Mouse (Mus musculus) CH12.LX (cell line): Measurements from ENCODE around the gene Ugt1a6a. TPM values are rescaled to one million over a fixed set of nuclear protein-coding genes. Genes with fewer than 3 reads are reported as not detected.

ENCODE experiments used
- DNase-seq: peaks from one replicate; pipeline ENCODE4 v3.0.0-alpha.2; 2013; ENCODE audit errors: extremely low read depth
- H3K27ac ChIP-seq: 2 replicates; pipeline ENCODE4 v1.5.1; 2012; ENCODE audit warnings: low read depth, mild to moderate bottlenecking, control low read depth, moderate library complexity; ENCODE audit not compliant: insufficient read depth
- H3K27me3 ChIP-seq: replicated peaks from 2 replicates; pipeline ENCODE3; 2012; ENCODE audit warnings: inconsistent platforms
- H3K36me3 ChIP-seq, 2 experiments: replicated peaks in 1 of 2; 2 replicates each; pipeline versions ENCODE3 to v1.6.1; 2012; ENCODE audit warnings: inconsistent platforms in 1 of 2, low read length in 1 of 2, mild to moderate bottlenecking in 1 of 2, mixed read lengths in 1 of 2, moderate library complexity in 1 of 2; ENCODE audit not compliant: control insufficient read depth in 1 of 2, insufficient read depth in 1 of 2
- H3K4me1 ChIP-seq, 2 experiments: 2 replicates each; pipeline ENCODE4 v1.6.1; 2012; ENCODE audit warnings: inconsistent platforms in 1 of 2, moderate library complexity in 1 of 2; ENCODE audit not compliant: insufficient read depth in 2 of 2, control insufficient read depth in 1 of 2
- H3K4me2 ChIP-seq: 2 replicates; pipeline ENCODE4 v1.6.1; 2012; ENCODE audit warnings: low read depth, mild to moderate bottlenecking, control low read depth; ENCODE audit not compliant: poor library complexity, insufficient read depth, severe bottlenecking
- H3K4me3 ChIP-seq, 3 experiments: fragments of 150-350 bp in 1 of 3; sonication (generic) in 1 of 3; replicated peaks in 1 of 3; 2 replicates each; pipeline versions ENCODE3 to v1.5.1; 2011 to 2012; ENCODE audit warnings: low read depth in 2 of 3, low read length in 2 of 3, mild to moderate bottlenecking in 2 of 3, moderate library complexity in 2 of 3, control low read depth in 1 of 3, improper control_type of control experiment in 1 of 3, inconsistent platforms in 1 of 3, mixed read lengths in 1 of 3; ENCODE audit not compliant: poor library complexity in 1 of 3
- H3K79me2 ChIP-seq: replicated peaks from 2 replicates; pipeline ENCODE4 v1.6.1; 2012; ENCODE audit warnings: mild to moderate bottlenecking, moderate library complexity; ENCODE audit not compliant: control insufficient read depth, poor library complexity, insufficient read depth, severe bottlenecking; ENCODE audit errors: extremely low read depth
- H3K9ac ChIP-seq: 2 replicates; pipeline ENCODE4 v1.6.1; 2012; ENCODE audit warnings: low read depth, mild to moderate bottlenecking, control low read depth, moderate library complexity; ENCODE audit not compliant: insufficient read depth
- H3K9me3 ChIP-seq: replicated peaks from 2 replicates; pipeline ENCODE3; 2012; ENCODE audit warnings: low read length, inconsistent platforms, mixed read lengths
- CHD1 ChIP-seq: IDR thresholded peaks from 2 replicates; pipeline ENCODE4 v1.6.1; 2012; ENCODE audit warnings: low read depth, low read length, improper control_type of control experiment, inconsistent platforms
- CHD2 ChIP-seq: IDR thresholded peaks from 2 replicates; pipeline ENCODE4 v1.6.1; 2011; ENCODE audit warnings: low read length, improper control_type of control experiment
- E2F4 ChIP-seq: IDR thresholded peaks from 2 replicates; pipeline ENCODE4 v1.6.1; 2011; ENCODE audit warnings: low read depth, low read length, improper control_type of control experiment; ENCODE audit not compliant: insufficient replicate concordance
- EP300 ChIP-seq: IDR thresholded peaks from 2 replicates; pipeline ENCODE4 v1.6.1; 2011; ENCODE audit warnings: low read length, improper control_type of control experiment
- GABPA ChIP-seq: IDR thresholded peaks from 2 replicates; pipeline ENCODE4 v1.6.1; 2012; ENCODE audit warnings: low read depth, low read length, improper control_type of control experiment, inconsistent platforms; ENCODE audit not compliant: insufficient replicate concordance
- HCFC1 ChIP-seq: IDR thresholded peaks from 2 replicates; pipeline ENCODE4 v1.6.1; 2012; ENCODE audit warnings: low read depth, mild to moderate bottlenecking, inconsistent platforms, low read length, improper control_type of control experiment
- IRF4 ChIP-seq: IDR thresholded peaks from 2 replicates; pipeline ENCODE4 v1.6.1; 2014; ENCODE audit warnings: low read depth, mild to moderate bottlenecking, inconsistent platforms, low read length, improper control_type of control experiment
- JUND ChIP-seq: conservative IDR thresholded peaks from 2 replicates; pipeline ENCODE4 v1.6.1; 2011; ENCODE audit warnings: low read depth, low read length, improper control_type of control experiment
- MAZ ChIP-seq: IDR thresholded peaks from 2 replicates; pipeline ENCODE4 v1.6.1; 2012; ENCODE audit warnings: low read depth, mild to moderate bottlenecking, inconsistent platforms, low read length, improper control_type of control experiment, moderate library complexity
- MEF2A ChIP-seq: IDR thresholded peaks from 2 replicates; pipeline ENCODE4 v1.6.1; 2014; ENCODE audit warnings: low read depth, mild to moderate bottlenecking, inconsistent platforms, low read length, improper control_type of control experiment, borderline replicate concordance
- NRF1 ChIP-seq: IDR thresholded peaks from 2 replicates; pipeline ENCODE4 v1.6.1; 2014; ENCODE audit warnings: low read depth, mild to moderate bottlenecking, inconsistent platforms, low read length, improper control_type of control experiment, moderate library complexity
- POLR2AphosphoS2 ChIP-seq: IDR thresholded peaks from 2 replicates; pipeline ENCODE4 v1.6.1; 2011; ENCODE audit warnings: low read depth, low read length, improper control_type of control experiment
- SMC3 ChIP-seq: IDR thresholded peaks from 2 replicates; pipeline ENCODE4 v1.6.1; 2011; ENCODE audit warnings: low read depth, low read length, improper control_type of control experiment
- TBP ChIP-seq: conservative IDR thresholded peaks from 2 replicates; pipeline ENCODE4 v1.6.1; 2011; ENCODE audit warnings: low read depth, low read length, improper control_type of control experiment
- UBTF ChIP-seq: IDR thresholded peaks from 2 replicates; pipeline ENCODE4 v1.6.1; 2012; ENCODE audit warnings: low read depth, mild to moderate bottlenecking, inconsistent platforms, low read length, improper control_type of control experiment, moderate library complexity
- USF1 ChIP-seq: IDR thresholded peaks from 2 replicates; pipeline ENCODE4 v1.6.1; 2014; ENCODE audit warnings: low read depth, mild to moderate bottlenecking, inconsistent platforms, low read length, improper control_type of control experiment
- ZKSCAN1 ChIP-seq: IDR thresholded peaks from 2 replicates; pipeline ENCODE4 v1.6.1; 2012; ENCODE audit warnings: low read depth, inconsistent platforms, low read length, improper control_type of control experiment, borderline replicate concordance
- dilution Hi-C: fragments of 300-500 bp; cut with MboI; formaldehyde crosslinking; loops from 2 replicates; pipeline ENCODE4 v1.14.3; 2020; ENCODE audit warnings: low sequenced_read_pairs; ENCODE audit not compliant: extremely low pct_unique_long_range_greater_than_20kb, extremely low pct_ligation_motif_present
- in situ Hi-C: fragments of 300-500 bp; cut with MboI; formaldehyde crosslinking; loops from 3 replicates; pipeline ENCODE4 v1.14.3; 2019; ENCODE audit warnings: low sequenced_read_pairs, low pct_ligation_motif_present, low pct_unique_long_range_greater_than_20kb, mixed read lengths
- polyA plus RNA-seq: library from polyadenylated mRNA; unstranded; fragments of >175 nt; gene quantifications from 2 replicates; pipeline ENCODE4 v1.2.1, GENCODE M21; 2012; ENCODE audit warnings: low read depth; ENCODE audit not compliant: insufficient read length
- total RNA-seq, 2 experiments: library from RNA; depleted of rRNA; stranded (reverse); fragments of 300-350 nt in 1 of 2; fragments of >200 nt in 1 of 2; gene quantifications; 2 replicates each; pipeline ENCODE4 v1.2.3; 2012 to 2014

Ugt1a6a gene
- total and polyA plus RNA-seq, 3 experiments: 0.19 to 0.43 (median 0.30) TPM

- in situ Hi-C loops (no loop called here), dilution Hi-C loops (no loop called here)
- H3K4me1 ChIP-seq: no peaks in the 10 kb centered on the region
- no peak overlapping the region for H3K4me2 ChIP-seq
- H3K9ac ChIP-seq: no peak overlapping the region
- H3K79me2 ChIP-seq: no peaks in the 10 kb centered on the region
- no peak for DNase-seq
- no peak overlapping the region for H3K27ac ChIP-seq
- peaks cover 72% of the 10 kb centered on the region for H3K9me3 ChIP-seq
- H3K27me3 ChIP-seq: peaks cover 17% of the 10 kb centered on the region
- no peak overlapping the region for H3K4me3 ChIP-seq
- no peak for TF ChIP-seq CHD1
- TF ChIP-seq EP300: no peak
- TF ChIP-seq NRF1: no peak
- TF ChIP-seq ZKSCAN1: no peak
- TF ChIP-seq IRF4: no peak
- TF ChIP-seq UBTF: no peak
- TF ChIP-seq POLR2AphosphoS2: no peak
- no peak for TF ChIP-seq MEF2A
- no peak for TF ChIP-seq CHD2
- no peak for TF ChIP-seq USF1
- TF ChIP-seq GABPA: no peak
- TF ChIP-seq MAZ: no peak
- no peak for TF ChIP-seq SMC3
- no peak for TF ChIP-seq HCFC1
- no peaks in the 10 kb centered on the region for H3K36me3 ChIP-seq
Measured at GRCm38 (mm10) chr1:88243861-88244260, 109.3 kb downstream of the Ugt1a6a start.

DNA sequence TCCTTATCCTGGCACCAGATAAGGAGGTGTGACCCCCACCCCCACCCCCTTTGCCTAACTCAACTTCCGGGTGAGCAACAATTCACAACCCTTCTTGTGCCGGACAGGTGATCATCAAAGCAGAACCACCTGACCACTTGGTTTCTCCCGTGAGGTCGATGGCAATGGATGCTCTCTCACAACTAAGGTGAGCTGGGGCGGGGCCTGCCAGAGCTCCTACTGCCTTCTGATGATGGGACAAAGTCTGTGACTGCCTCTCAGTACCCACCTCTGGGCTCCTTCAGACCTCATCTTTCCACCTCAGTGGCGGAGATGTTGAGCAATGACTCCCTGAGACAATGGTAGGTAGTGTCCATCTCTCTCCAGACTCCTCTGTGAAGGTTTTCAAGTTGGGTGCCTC, 111.3 kb downstream of the Ugt1a6a start:
- Histone ChIP-seq H3K4me2 (no peak overlapping the region), H3K27ac (no peak overlapping the region), H3K9ac (no peak overlapping the region), H3K27me3 (peaks cover 9% of the 10 kb centered on the region), H3K79me2 (no peaks in the 10 kb centered on the region), H3K9me3 (peaks cover 72% of the 10 kb centered on the region), H3K36me3 (no peaks in the 10 kb centered on the region), H3K4me3 (no peak overlapping the region), H3K4me1 (no peaks in the 10 kb centered on the region)
- in situ Hi-C loops: no loop called here
- no peak for DNase-seq
- dilution Hi-C loops: no loop called here
- TF ChIP-seq UBTF: no peak
- no peak for TF ChIP-seq CHD2
- no peak for TF ChIP-seq NRF1
- TF ChIP-seq TBP: no peak
- no peak for TF ChIP-seq USF1
- no peak for TF ChIP-seq JUND
- no peak for TF ChIP-seq E2F4
- TF ChIP-seq HCFC1: no peak
